Mouse (Mus musculus) sigmoid colon, adult 10 weeks (tissue): Measurements from ENCODE around the gene Clec12b. TPM values are rescaled to one million over a fixed set of nuclear protein-coding genes. Genes with fewer than 3 reads are reported as not detected.

Experiments used
- polyA plus RNA-seq: library from polyadenylated mRNA; stranded (reverse); fragments of 350-450 nt; fragmentation: Illumina TruSeq; extraction: RNeasy Lipid Tissue Mini Kit (QIAGEN cat#74804); gene quantifications from one replicate; pipeline ENCODE4 v1.2.3, GENCODE M21; 2014; ENCODE audit warnings: low read depth, low replicate concordance

Gene Clec12b
- polyA plus RNA-seq, result 0.57 TPM

DNA sequence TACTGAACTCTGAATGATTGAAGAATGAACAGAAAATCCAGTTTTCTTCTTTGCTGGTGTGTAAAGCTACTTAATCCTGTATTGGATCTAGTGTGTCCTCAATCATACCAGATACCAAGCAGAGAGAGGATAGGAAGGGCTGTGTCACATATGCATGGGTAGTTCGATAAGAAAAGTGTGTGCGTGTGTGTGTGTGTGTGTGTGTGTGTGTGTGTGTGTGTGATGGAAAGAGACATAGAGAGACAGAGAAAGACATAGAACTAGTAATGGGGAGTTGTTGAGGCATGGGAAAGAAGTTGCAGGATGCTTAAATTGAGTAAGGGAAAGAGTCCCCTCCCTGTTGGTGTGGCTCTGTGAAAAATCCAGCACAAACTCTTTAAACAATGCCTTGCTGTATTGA is at the start of gene Clec12b:
TSS of gene Clec12b (minus strand) at position 101 of the 400 bp plus-strand sequence.

GRCm38 (mm10) chr6:129408562-129408961 is 22.9 kb upstream of the Clec12b start, which contains the start of gene Clec9a:
Gene Clec9a (plus strand): TSS chr6:129408862.

DNA sequence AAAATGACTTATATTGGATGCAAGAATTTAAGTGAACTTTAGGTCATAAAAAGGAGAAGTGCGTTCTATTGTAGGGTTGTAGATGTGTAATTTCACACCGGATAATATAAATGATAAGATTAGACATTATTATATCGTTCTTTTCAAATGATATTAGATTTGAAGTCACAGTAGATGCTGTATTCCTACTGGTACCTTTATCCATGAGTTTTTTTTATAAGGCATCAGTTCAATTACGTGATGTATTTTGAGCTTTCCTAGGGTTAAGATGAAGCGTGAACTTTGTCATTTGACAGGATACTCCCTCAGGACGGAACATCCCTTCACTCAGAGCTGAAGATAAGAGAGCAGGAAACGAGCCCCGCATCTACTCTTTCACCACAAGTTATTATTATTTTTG is 11.3 kb upstream of the Clec12b start, which contains the start of gene Clec1b:
TSS of gene Clec1b (plus strand) at position 301 of the 400 bp plus-strand sequence.

GRCm38 (mm10) chr6:129342391-129342790 is 43.3 kb downstream of the Clec12b start, which contains the start of gene Clec12a:
Gene Clec12a (plus strand): TSS chr6:129342691.

GRCm38 (mm10) chr6:129331610-129332009 is 54.1 kb downstream of the Clec12b start, which contains the start of gene 4922502D21Rik:
Gene 4922502D21Rik (minus strand): TSS chr6:129331796.

Other genes with a start within 250 kb of the Clec12b start
- gene Clec2d, start 205.3 kb downstream of the Clec12b start, polyA plus RNA-seq, result 665 TPM
- 8.1 TPM for gene Cd69, start 110.4 kb downstream of the Clec12b start, polyA plus RNA-seq
- not detected for gene 4922502D21Rik, start 54.1 kb downstream of the Clec12b start, polyA plus RNA-seq
- 5.8 TPM for gene Clec12a, start 43.2 kb downstream of the Clec12b start, polyA plus RNA-seq
- 3.5 TPM for gene Clec1b, start 11.4 kb upstream of the Clec12b start, polyA plus RNA-seq
- gene Clec9a, start 23.0 kb upstream of the Clec12b start, polyA plus RNA-seq, result 5.8 TPM
- gene Clec1a, start 66.1 kb upstream of the Clec12b start, polyA plus RNA-seq, result 3.8 TPM
- 0.22 TPM for gene Olr1, start 121.3 kb upstream of the Clec12b start, polyA plus RNA-seq
- not detected for gene Tmem52b, start 126.7 kb upstream of the Clec12b start, polyA plus RNA-seq
- gene Gabarapl1, start 147.3 kb upstream of the Clec12b start, polyA plus RNA-seq, result 15.6 TPM
- 1.7 TPM for gene Klre1, start 192.0 kb upstream of the Clec12b start, polyA plus RNA-seq
- gene Klrd1, start 205.9 kb upstream of the Clec12b start, polyA plus RNA-seq, result 14.2 TPM
- gene Klrk1, start 238.0 kb upstream of the Clec12b start, polyA plus RNA-seq, result 4.1 TPM